Mouse (Mus musculus) thymus, adult 2 months (tissue): Measurements from ENCODE around the gene Zc3hc1.

Source experiments
- CTCF ChIP-seq: fragments of 200-500 bp; IDR thresholded peaks from 2 replicates; pipeline ENCODE4 v1.5.1; 2012; ENCODE audit warnings: mild to moderate bottlenecking, control low read depth, low read length, moderate library complexity, borderline replicate concordance; ENCODE audit not compliant: control insufficient read depth, poor library complexity, insufficient read depth; ENCODE audit errors: extremely low read depth
- POLR2A ChIP-seq: fragments of 200-500 bp; IDR thresholded peaks from 2 replicates; pipeline ENCODE4 v1.6.1; 2012; ENCODE audit warnings: mild to moderate bottlenecking, low read length, control low read depth, moderate library complexity; ENCODE audit not compliant: control insufficient read depth, poor library complexity, insufficient read depth; ENCODE audit errors: extremely low read depth

- TF ChIP-seq POLR2A (no peak), CTCF (no peak)
Observed at GRCm38 (mm10) chr6:30363808-30364207, 27.0 kb downstream of the Zc3hc1 start.
